Mouse (Mus musculus) G1E (cell line): ENCODE data around the gene Wdr90. TPM values are rescaled to one million over a fixed set of nuclear protein-coding genes. Genes with fewer than 3 reads are reported as not detected.
A peak's percentile ranks its signal among the peaks of the same experiment; 100 is the strongest.

Source experiments
- ATAC-seq: 2 replicates; pipeline ENCODE4 v1.8.0; 2016; ENCODE audit warnings: mild to moderate bottlenecking; ENCODE audit not compliant: insufficient number of reproducible peaks, poor library complexity, low FRiP score, severe bottlenecking; ENCODE audit errors: extremely low read depth
- DNase-seq: peaks from one replicate; pipeline ENCODE4 v3.0.0; 2012; ENCODE audit warnings: low spot score
- H3K27me3 ChIP-seq: 2 replicates; pipeline ENCODE4 v1.6.1; 2012; ENCODE audit warnings: mild to moderate bottlenecking, low read length, inconsistent platforms; ENCODE audit not compliant: insufficient read depth
- H3K36me3 ChIP-seq: replicated peaks from 2 replicates; pipeline ENCODE3; 2012; ENCODE audit warnings: mild to moderate bottlenecking, inconsistent platforms
- H3K4me1 ChIP-seq: 2 replicates; pipeline ENCODE4 v1.6.1; 2012; ENCODE audit warnings: low read depth, low read length, inconsistent platforms, mixed read lengths; ENCODE audit not compliant: insufficient read depth
- H3K4me3 ChIP-seq: 2 replicates; pipeline ENCODE4 v1.5.1; 2012; ENCODE audit warnings: low read depth, mild to moderate bottlenecking, inconsistent platforms, low read length, moderate library complexity, mixed read lengths
- H3K9me3 ChIP-seq: replicated peaks from 2 replicates; pipeline ENCODE4 v1.6.1; 2012; ENCODE audit warnings: inconsistent platforms
- CTCF ChIP-seq: IDR thresholded peaks from 2 replicates; pipeline ENCODE4 v1.5.1; 2012; ENCODE audit warnings: low read depth, low read length, inconsistent platforms, mixed read lengths
- GATA1 ChIP-seq: IDR thresholded peaks from 2 replicates; pipeline ENCODE4 v1.6.1; 2012; ENCODE audit warnings: borderline replicate concordance, low read length, inconsistent platforms, mixed read lengths
- GATA2 ChIP-seq: IDR thresholded peaks from 2 replicates; pipeline ENCODE4 v1.6.1; 2012; ENCODE audit warnings: low read depth, low read length, inconsistent platforms, borderline replicate concordance
- POLR2AphosphoS5 ChIP-seq: IDR thresholded peaks from 2 replicates; pipeline ENCODE4 v1.6.1; 2012; ENCODE audit warnings: low read depth, low read length, inconsistent platforms; ENCODE audit not compliant: insufficient replicate concordance
- TAL1 ChIP-seq: conservative IDR thresholded peaks from 2 replicates; pipeline ENCODE4 v1.6.1; 2012; ENCODE audit warnings: low read depth, low read length, inconsistent platforms, mixed read lengths
- polyA plus RNA-seq: library from polyadenylated mRNA; stranded (reverse); fragments of >175 nt; gene quantifications from 2 replicates; pipeline ENCODE4 v1.2.3, GENCODE M21; 2012
- total RNA-seq, 2 experiments: library from RNA; stranded (forward) in 1 of 2; stranded (reverse) in 1 of 2; fragments of 200-1000 nt in 1 of 2; fragments of >200 nt in 1 of 2; fragmentation: Nextera tagmentation in 1 of 2; gene quantifications; 2 replicates each; pipeline ENCODE4 v1.2.3; 2014 to 2017

Gene Wdr90
- total RNA-seq (2014; fragmentation: Nextera tagmentation) (14.6 and 42.2 TPM in 2 replicates), total RNA-seq (2017) (11.8 and 14.2 TPM in 2 replicates), polyA plus RNA-seq (9.0 and 17.0 TPM in 2 replicates)

DNA sequence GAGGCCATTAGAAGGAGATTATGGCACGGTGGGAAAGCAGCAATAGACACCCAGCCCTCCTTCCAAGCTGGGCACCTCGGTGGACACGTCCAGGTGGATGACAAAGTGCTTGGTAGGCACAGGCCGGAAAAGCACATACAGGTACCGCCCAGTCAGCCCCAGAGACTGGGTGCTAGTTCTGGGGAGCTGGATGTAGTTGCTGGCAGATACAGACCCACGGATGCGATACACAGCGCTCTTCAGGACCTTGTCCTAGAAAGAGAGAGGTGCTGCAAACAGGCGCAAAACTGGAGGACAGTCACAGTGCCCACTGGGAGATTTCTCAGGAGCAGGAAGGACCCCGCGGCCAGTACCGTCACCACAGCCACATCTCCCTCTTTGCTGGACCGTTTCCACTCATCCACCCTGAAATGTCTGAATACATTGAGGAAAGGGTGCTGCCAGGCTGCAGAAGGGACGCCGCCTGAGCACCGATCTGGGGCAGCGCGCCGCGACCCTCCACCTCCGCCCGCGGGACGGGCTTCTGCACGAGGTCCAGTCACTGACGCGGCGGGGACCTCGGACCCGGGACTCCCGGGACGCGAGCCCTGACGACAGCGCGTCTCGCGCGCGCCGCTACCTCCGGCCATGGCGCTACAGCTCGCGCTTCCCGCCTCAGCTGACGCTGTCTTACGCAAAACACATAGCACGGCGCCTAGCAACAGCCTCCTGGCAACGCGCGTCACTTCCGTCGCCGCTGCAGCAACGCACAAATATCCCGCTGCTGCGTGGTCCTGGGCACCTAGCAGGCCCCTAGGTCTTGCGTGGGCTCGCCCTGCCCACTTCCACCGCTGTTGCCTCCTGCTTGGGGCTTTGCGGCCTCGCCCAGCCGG lies at the start of gene Wdr90:
Gene Wdr90, minus strand, starts transcription at position 670 of the 872 bp plus-strand sequence.
- Histone ChIP-seq H3K4me1 (peaks cover 40% of the 10 kb centered on the region), H3K4me3 (peak within 1 kb of the TSS; percentile 76), H3K27me3 (peaks cover 4% of the 10 kb centered on the region; the same call in 1 of the 2 replicates), H3K36me3 (peaks cover 61% of the 10 kb centered on the region), H3K9me3 (no peaks in the 10 kb centered on the region)
- ATAC-seq: peak; percentile 60
- DNase-seq: peak; percentile 70
- no peak for TF ChIP-seq TAL1
- no peak for TF ChIP-seq GATA1
- no peak for TF ChIP-seq GATA2
- no peak for TF ChIP-seq CTCF
- TF ChIP-seq POLR2AphosphoS5: no peak

GRCm38 (mm10) chr17:25907640-25908039 lies 46.3 kb upstream of the Wdr90 start:
- Histone ChIP-seq H3K9me3 (no peaks in the 10 kb centered on the region), H3K27me3 (no peaks in the 10 kb centered on the region), H3K4me1 (peaks cover 8% of the 10 kb centered on the region), H3K36me3 (peaks cover 51% of the 10 kb centered on the region), H3K4me3 (no peak overlapping the region)
- no peak for ATAC-seq
- no peak for DNase-seq
- TF ChIP-seq CTCF (no peak), GATA2 (no peak), GATA1 (no peak), TAL1 (no peak), POLR2AphosphoS5 (no peak)

DNA sequence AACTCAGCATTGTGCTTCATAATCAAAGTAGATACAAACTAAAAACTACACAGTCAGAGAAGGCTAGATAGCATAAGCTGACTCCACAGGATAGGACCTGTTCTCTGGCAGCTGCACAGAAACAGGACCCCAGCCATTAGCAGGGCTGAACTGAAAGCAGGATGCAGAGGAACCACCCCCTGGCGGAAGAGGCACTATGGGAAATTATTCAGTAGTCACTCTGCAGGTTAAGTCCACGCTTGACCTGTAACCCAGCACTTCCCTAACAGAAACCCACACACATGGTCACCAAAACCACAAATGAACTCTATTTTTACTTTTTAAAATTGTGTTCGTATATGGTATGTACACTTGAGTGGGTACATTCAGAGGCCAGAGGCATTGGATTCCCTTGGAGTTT lies 41.8 kb upstream of the Wdr90 start:
- Histone ChIP-seq H3K36me3 (peaks cover 57% of the 10 kb centered on the region), H3K27me3 (no peaks in the 10 kb centered on the region), H3K4me1 (no peaks in the 10 kb centered on the region), H3K4me3 (no peak overlapping the region), H3K9me3 (peaks cover 2% of the 10 kb centered on the region; the same call in 1 of the 2 replicates)
- no peak for TF ChIP-seq GATA1
- no peak for TF ChIP-seq TAL1
- ATAC-seq (no peak), DNase-seq (no peak)

DNA sequence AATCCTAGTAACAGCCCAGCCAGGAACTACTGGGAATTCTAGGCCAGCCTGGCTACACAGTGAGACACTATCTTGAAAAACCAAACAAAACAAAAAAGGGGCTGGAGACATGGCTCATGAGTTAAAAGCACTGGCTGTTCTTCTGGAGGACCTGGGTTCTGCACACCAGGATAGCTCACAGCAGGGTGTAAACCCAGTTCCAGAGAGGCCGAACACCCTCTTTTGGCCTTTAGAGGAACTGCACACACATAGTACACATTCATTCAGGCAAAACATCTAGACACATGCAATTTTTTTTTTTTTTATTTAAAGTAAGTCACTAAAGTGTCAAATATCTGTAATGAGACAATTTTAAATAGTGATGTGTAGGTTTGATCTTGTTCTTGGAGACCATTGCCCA lies 38.9 kb upstream of the Wdr90 start:
- no peak for DNase-seq
- Histone ChIP-seq H3K36me3 (peaks cover 48% of the 10 kb centered on the region), H3K9me3 (peaks cover 2% of the 10 kb centered on the region; the same call in 1 of the 2 replicates), H3K4me1 (peaks cover 8% of the 10 kb centered on the region), H3K4me3 (no peak overlapping the region), H3K27me3 (no peaks in the 10 kb centered on the region)
- TF ChIP-seq GATA1 (no peak), GATA2 (no peak), TAL1 (no peak), CTCF (no peak), POLR2AphosphoS5 (no peak)
- no peak for ATAC-seq

DNA sequence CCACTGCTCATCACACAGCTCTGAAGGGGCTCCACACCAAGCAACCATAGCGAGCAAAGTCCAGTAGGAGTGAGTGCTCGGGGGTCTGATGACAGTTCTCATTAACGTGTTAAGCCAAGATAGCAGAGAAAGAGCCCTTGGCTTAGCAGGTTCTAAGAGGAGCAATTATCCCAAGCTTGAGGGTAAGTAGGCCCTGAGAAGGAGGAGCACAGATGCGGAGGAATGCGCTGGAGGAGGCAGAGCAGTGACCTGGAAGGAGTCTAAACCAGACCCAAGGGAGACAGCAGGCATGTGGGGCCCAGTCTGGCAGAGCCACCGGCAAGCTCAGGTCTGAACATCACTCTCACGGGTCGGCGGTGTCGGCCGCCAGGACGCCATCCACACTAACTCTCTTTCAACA lies 34.6 kb upstream of the Wdr90 start:
- Histone ChIP-seq H3K27me3 (no peaks in the 10 kb centered on the region), H3K4me1 (peaks cover 13% of the 10 kb centered on the region), H3K9me3 (peaks cover 2% of the 10 kb centered on the region; the same call in 1 of the 2 replicates), H3K36me3 (peaks cover 48% of the 10 kb centered on the region), H3K4me3 (no peak overlapping the region)
- DNase-seq (no peak), ATAC-seq (no peak)
- TF ChIP-seq POLR2AphosphoS5: no peak
- TF ChIP-seq GATA2: no peak
- no peak for TF ChIP-seq TAL1
- TF ChIP-seq CTCF: no peak
- TF ChIP-seq GATA1: no peak

DNA sequence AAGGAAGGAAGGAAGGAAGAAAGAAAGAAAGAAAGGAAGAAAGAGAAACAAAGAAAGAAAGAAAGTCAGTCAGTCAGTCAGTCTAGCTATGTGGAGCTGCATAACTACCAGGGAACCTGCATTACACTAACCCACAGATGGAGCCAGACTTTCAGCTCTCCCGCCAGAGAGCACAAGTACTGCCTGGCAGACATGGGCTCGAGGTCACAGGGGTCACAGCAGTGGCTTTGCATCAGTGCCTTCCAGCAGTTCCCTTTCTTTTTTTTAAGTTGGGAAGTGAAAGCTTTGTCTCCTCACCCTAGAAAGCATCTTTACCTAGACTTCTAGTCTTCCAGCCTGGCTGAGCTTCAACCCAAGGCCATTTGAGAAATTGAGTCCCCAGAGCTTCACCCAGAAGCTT lies 34.1 kb upstream of the Wdr90 start:
- DNase-seq: no peak
- peaks cover 48% of the 10 kb centered on the region for H3K36me3 ChIP-seq
- peaks cover under 1% of the 10 kb centered on the region; the same call in 1 of the 2 replicates for H3K9me3 ChIP-seq
- TF ChIP-seq POLR2AphosphoS5: no peak
- no peaks in the 10 kb centered on the region for H3K27me3 ChIP-seq
- ATAC-seq: no peak
- no peak overlapping the region for H3K4me3 ChIP-seq
- peaks cover 13% of the 10 kb centered on the region for H3K4me1 ChIP-seq

DNA sequence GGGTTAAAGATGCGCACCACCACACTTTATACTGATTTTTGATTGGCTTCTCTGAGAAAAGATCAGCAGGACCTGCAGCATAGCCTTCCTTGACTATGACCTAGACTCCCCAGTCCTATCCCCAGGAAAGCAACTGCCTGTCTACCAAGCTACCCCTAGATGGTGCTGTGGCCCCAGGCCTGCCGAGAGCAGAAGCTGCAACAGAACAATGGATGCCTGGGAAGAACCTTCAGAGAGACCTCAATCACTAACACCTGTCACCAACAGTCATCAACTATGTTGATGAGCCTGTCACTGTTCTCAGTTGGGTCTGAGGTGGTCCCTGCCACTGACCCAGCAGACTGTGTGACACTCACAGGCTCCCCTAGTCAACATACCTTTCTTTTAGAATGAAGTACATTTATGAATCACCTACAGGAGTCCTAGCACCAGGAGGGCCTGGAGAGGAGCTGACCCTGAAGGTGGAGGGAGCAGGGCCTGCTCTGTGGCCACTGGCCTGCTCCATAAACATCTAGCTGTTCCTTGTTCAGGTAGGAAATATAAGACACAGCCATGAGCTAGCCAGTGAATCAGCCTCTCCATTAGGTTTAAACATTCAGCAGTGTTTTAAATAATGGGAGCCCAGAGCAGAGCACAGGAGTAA lies 32.8 kb upstream of the Wdr90 start:
- Histone ChIP-seq H3K36me3 (peaks cover 50% of the 10 kb centered on the region), H3K4me3 (no peak overlapping the region), H3K9me3 (no peaks in the 10 kb centered on the region), H3K27me3 (no peaks in the 10 kb centered on the region), H3K4me1 (peaks cover 13% of the 10 kb centered on the region)
- ATAC-seq (no peak), DNase-seq (peak; percentile 67)
- TF ChIP-seq TAL1: no peak
- TF ChIP-seq POLR2AphosphoS5: no peak
- no peak for TF ChIP-seq GATA2
- TF ChIP-seq CTCF: peak; percentile 89
- no peak for TF ChIP-seq GATA1
